Mouse (Mus musculus) liver, embryonic 16.5 days (tissue): Measurements from ENCODE around the gene Chchd6. TPM values are rescaled to one million over a fixed set of nuclear protein-coding genes. Genes with fewer than 3 reads are reported as not detected.

Experiments used
- polyA plus RNA-seq: library from polyadenylated mRNA; unstranded; fragments of >200 nt; fragmentation: Nextera tagmentation; extraction: Ambion mirVana; gene quantifications from 2 replicates; pipeline ENCODE4 v1.2.1, GENCODE M21; 2015

The Chchd6 gene
- polyA plus RNA-seq, 1 experiment from 2014 or later, result 11.8 TPM

Other genes with a start within 250 kb of the Chchd6 start
- 0.82 and 1.0 TPM in 2 replicates for gene Plxna1, start 233.0 kb downstream of the Chchd6 start, polyA plus RNA-seq
- gene Txnrd3, start 48.3 kb upstream of the Chchd6 start, polyA plus RNA-seq, result 1.9 and 2.2 TPM in 2 replicates
- gene Vmn1r40, start 111.9 kb upstream of the Chchd6 start, polyA plus RNA-seq, result not detected in 2 replicates
- not detected in 2 replicates for gene Vmn1r41, start 145.1 kb upstream of the Chchd6 start, polyA plus RNA-seq